Mouse (Mus musculus) brain, adult 10 weeks (tissue): Measurements from ENCODE around the gene Cdc34. TPM values are rescaled to one million over a fixed set of nuclear protein-coding genes. Genes with fewer than 3 reads are reported as not detected.

ENCODE experiments used
- polyA plus RNA-seq: library from polyadenylated mRNA; stranded (reverse); fragments of 350-450 nt; fragmentation: Illumina TruSeq; extraction: RNeasy Lipid Tissue Mini Kit (QIAGEN cat#74804); gene quantifications from one replicate; pipeline ENCODE4 v1.2.3, GENCODE M21; 2015; ENCODE audit warnings: low read depth, low replicate concordance

Gene Cdc34
- 97.1 TPM for polyA plus RNA-seq

DNA sequence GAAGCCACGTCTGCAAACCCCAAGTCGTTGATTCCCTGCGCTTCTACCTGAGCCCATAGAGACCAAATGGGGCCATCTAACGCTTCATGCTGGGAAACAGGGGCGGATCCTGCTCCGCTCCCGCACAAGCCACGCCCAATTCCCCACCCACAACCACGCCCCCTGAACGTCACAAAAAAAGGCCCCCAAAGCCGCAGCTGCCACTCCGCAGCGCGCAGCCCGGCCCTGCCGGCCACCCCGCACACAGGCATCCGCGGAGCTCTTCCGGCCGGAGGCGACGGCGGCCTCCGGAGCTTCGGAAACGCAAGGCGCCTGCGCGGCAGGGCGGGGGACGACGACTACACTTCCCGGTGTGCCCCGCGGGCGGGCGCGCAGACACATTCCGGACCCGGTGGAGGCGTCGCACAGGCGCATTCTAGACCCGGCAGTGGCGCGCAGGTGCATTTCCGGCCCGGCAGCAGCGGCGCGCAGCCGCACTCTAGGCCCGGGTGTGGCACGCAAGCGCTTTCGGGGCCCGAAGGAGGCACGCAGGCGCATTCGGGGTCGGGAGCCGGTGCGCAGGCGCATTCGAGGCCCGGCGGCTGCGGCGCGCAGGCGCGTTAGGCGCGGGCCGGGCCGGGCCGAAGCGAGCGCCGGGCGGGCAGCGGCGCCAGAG, at the start of gene Cdc34:
TSS of gene Cdc34 (plus strand) at position 605 of the 655 bp plus-strand sequence.

DNA sequence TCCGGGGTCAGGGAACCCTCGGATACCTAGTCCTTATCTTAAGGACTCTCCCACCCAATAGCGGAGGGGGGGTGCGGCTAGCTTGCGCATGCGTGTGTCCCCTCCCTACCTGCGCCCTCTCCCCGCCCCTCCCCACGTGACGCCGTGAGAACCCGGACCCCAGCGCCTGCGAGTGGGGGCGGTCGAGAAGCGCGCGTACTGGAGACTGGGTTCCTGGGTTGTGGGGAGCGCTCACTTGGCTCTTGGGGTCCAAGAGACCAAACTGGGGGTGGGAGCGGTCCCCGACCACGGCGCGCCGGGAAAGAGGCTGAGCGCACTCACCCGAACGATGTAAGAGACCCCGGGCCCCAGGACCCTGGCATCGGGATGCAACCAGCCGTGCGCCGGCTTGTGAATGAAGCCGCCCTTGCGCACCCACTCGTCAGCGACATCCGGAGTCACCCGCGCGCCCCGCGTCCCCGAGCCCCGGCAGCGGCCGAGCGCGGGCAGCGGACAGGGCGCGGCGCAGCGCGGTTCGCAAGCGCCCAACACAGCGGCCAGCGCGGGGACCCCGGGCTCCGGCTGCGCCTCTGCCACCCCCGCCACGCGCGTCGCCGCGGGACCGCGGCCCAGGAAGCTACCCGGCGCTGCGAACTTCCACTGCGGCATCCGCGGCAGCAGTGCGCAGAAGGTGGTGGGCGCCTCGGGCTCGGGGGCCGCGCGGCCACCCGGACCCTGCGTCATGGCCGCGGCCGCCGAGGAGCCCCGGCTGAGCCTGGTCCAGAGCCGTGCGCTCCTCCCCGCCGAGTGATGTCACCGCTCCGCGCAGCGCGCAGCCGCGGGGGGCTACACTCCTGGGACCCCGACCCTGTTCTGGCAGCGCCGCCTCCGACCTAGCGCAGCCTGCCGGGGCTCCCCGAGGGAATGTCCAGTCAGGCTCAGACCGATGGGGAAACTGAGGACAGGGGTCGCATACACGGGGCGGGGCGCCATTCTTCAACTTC, 44.6 kb upstream of the Cdc34 start, which contains the start of gene Shc2:
TSS of gene Shc2 (minus strand) at position 791 of the 983 bp plus-strand sequence.

GRCm38 (mm10) chr10:79645711-79646110, 36.3 kb upstream of the Cdc34 start, which contains the start of gene Odf3l2:
TSS of gene Odf3l2 (minus strand) at chr10:79645738.

DNA sequence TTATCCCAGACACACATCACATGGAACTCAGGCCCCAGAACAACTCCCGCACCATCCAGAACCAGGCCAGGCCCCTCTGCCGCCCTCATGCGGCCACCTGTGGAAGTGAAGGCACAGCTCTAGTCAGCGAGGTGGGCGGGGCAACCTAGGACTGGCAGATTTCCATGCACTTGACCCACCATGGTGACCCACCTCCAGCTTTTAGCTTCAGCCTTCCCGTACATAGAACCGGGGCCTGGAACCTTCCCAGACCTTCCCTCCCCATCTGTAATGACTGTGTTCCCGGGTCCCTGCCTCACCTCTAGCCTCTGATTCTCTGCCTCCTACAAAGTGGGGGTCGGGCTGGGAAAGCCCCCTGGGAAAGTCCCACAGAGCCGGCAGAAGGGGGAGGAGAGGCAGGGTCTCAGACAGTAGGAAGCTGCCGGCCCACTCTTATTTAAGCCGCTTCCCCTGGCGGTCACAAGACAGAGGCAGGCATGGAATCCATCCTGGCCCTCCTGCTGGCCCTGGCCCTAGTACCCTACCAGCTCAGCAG, 17.8 kb upstream of the Cdc34 start, which contains the start of gene Madcam1:
TSS of gene Madcam1 (plus strand) at position 429 of the 535 bp plus-strand sequence.

GRCm38 (mm10) chr10:79668771-79669575, 13.0 kb upstream of the Cdc34 start, which contains the start of gene Tpgs1:
TSS of gene Tpgs1 (plus strand) at chr10:79669369.

GRCm38 (mm10) chr10:79688720-79689119, 6.7 kb downstream of the Cdc34 start, which contains the start of gene Gzmm:
TSS of gene Gzmm (plus strand) at chr10:79689020.

GRCm38 (mm10) chr10:79704065-79704969, 22.3 kb downstream of the Cdc34 start, which contains the start of gene Bsg:
TSS of gene Bsg (plus strand) at chr10:79704491.

DNA sequence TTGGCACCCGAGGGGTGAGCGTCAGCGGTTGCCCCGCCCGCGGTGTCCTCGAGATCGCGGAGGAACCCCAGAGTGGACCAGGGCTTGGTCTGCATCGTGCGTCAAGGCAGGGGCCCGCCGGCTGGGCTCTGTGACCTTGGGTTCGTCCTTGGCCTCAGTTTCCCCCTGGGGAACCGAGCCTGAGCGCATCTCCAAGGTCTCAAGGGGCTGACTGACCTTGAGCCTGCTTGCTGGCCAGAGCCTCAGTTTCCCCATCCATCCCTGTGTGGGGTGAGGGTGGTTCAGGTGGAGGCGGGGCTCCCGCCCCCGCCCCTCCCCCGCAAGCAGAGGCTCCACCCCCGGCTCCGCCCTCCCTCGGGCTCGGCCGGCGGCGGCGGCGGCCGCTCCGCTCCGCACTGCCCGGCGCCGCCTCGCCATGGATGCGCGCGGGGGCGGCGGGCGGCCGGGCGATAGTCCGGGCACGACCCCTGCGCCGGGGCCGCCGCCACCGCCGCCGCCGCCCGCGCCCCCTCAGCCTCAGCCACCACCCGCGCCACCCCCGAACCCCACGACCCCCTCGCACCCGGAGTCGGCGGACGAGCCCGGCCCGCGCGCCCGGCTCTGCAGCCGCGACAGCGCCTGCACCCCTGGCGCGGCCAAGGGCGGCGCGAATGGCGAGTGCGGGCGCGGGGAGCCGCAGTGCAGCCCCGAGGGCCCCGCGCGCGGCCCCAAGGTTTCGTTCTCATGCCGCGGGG, 34.4 kb downstream of the Cdc34 start, which contains the start of gene Hcn2:
TSS of gene Hcn2 (plus strand) at position 381 of the 734 bp plus-strand sequence.

Other genes starting within 250 kb of the Cdc34 start
- not detected for gene Vmn2r83, start 213.5 kb upstream of the Cdc34 start, polyA plus RNA-seq
- 5.6 TPM for gene Plpp2, start 148.4 kb upstream of the Cdc34 start, polyA plus RNA-seq
- 38.8 TPM for gene Mier2, start 127.0 kb upstream of the Cdc34 start, polyA plus RNA-seq
- 1.4 TPM for gene Theg, start 94.9 kb upstream of the Cdc34 start, polyA plus RNA-seq
- 7.5 TPM for gene C2cd4c, start 68.2 kb upstream of the Cdc34 start, polyA plus RNA-seq
- 35.0 TPM for gene Shc2, start 44.3 kb upstream of the Cdc34 start, polyA plus RNA-seq
- 0.51 TPM for gene Odf3l2, start 36.5 kb upstream of the Cdc34 start, polyA plus RNA-seq
- not detected for gene Madcam1, start 17.6 kb upstream of the Cdc34 start, polyA plus RNA-seq
- 74.3 TPM for gene Tpgs1, start 12.8 kb upstream of the Cdc34 start, polyA plus RNA-seq
- gene Gzmm, start 6.8 kb downstream of the Cdc34 start, polyA plus RNA-seq: 1.4 TPM
- gene Bsg, start 22.3 kb downstream of the Cdc34 start, polyA plus RNA-seq: 910 TPM
- 80.2 TPM for gene Hcn2, start 34.4 kb downstream of the Cdc34 start, polyA plus RNA-seq
- gene Polrmt, start 64.4 kb downstream of the Cdc34 start, polyA plus RNA-seq: 35.3 TPM
- gene Fgf22, start 72.9 kb downstream of the Cdc34 start, polyA plus RNA-seq: 4.3 TPM
- gene Rnf126, start 84.8 kb downstream of the Cdc34 start, polyA plus RNA-seq: 69.6 TPM
- 2.0 TPM for gene Fstl3, start 95.1 kb downstream of the Cdc34 start, polyA plus RNA-seq
- gene Prss57, start 108.8 kb downstream of the Cdc34 start, polyA plus RNA-seq: 0.85 TPM
- gene Palm, start 111.4 kb downstream of the Cdc34 start, polyA plus RNA-seq: 175 TPM
- gene Misp, start 138.8 kb downstream of the Cdc34 start, polyA plus RNA-seq: not detected
- gene Ptbp1, start 172.2 kb downstream of the Cdc34 start, polyA plus RNA-seq: 25.7 TPM
- 3.6 TPM for gene Prtn3, start 192.3 kb downstream of the Cdc34 start, polyA plus RNA-seq
- 49.3 TPM for gene Plppr3, start 192.4 kb downstream of the Cdc34 start, polyA plus RNA-seq
- gene Elane, start 204.1 kb downstream of the Cdc34 start, polyA plus RNA-seq: not detected
- gene Cfd, start 208.7 kb downstream of the Cdc34 start, polyA plus RNA-seq: not detected
- gene Med16, start 226.7 kb downstream of the Cdc34 start, polyA plus RNA-seq: 32.0 TPM
- gene Gm26602, start 228.7 kb downstream of the Cdc34 start, polyA plus RNA-seq: not detected
- gene Kiss1r, start 234.8 kb downstream of the Cdc34 start, polyA plus RNA-seq: 4.0 TPM
- gene R3hdm4, start 239.0 kb downstream of the Cdc34 start, polyA plus RNA-seq: 241 TPM
- gene Arid3a, start 244.8 kb downstream of the Cdc34 start, polyA plus RNA-seq: 2.3 TPM